Mouse (Mus musculus) heart, embryonic 15.5 days (tissue): ENCODE measurements around the gene Rps6ka1. TPM values are rescaled to one million over a fixed set of nuclear protein-coding genes. Genes with fewer than 3 reads are reported as not detected.
"Not testable (repeated sequence)": the region's sequence is repeated elsewhere in the genome, so short reads cannot be mapped to it uniquely, and the experiment has no call there.

Experiments
- ATAC-seq: fragments of 200-750 bp; cut with Nextera tagmentation; replicated peaks from 2 replicates; pipeline ENCODE4 v1.8.0; 2017; ENCODE audit warnings: low read depth, moderate TSS enrichment; ENCODE audit not compliant: insufficient number of reproducible peaks, insufficient read depth, low FRiP score
- H3K27ac ChIP-seq: fragments of 300-500 bp; sonication (generic); 2 replicates; pipeline ENCODE4 v1.5.1; 2015; ENCODE audit warnings: mild to moderate bottlenecking, inconsistent platforms
- H3K27me3 ChIP-seq: fragments of 300-500 bp; sonication (generic); 2 replicates; pipeline ENCODE4 v1.6.1; 2015; ENCODE audit warnings: inconsistent platforms
- H3K36me3 ChIP-seq: fragments of 300-500 bp; sonication (generic); 2 replicates; pipeline ENCODE4 v1.6.1; 2015; ENCODE audit warnings: mild to moderate bottlenecking, inconsistent platforms
- H3K4me1 ChIP-seq: fragments of 300-500 bp; sonication (generic); replicated peaks from 2 replicates; pipeline ENCODE4 v1.6.1; 2015; ENCODE audit warnings: inconsistent platforms
- H3K4me2 ChIP-seq: fragments of 300-500 bp; sonication (generic); 2 replicates; pipeline ENCODE4 v1.6.1; 2015; ENCODE audit warnings: inconsistent platforms, mild to moderate bottlenecking, moderate library complexity
- H3K4me3 ChIP-seq: fragments of 300-500 bp; sonication (generic); 2 replicates; pipeline ENCODE4 v1.5.1; 2015; ENCODE audit warnings: mild to moderate bottlenecking, inconsistent platforms
- H3K9ac ChIP-seq: fragments of 300-500 bp; sonication (generic); 2 replicates; pipeline ENCODE4 v1.6.1; 2015; ENCODE audit warnings: mild to moderate bottlenecking, inconsistent platforms
- H3K9me3 ChIP-seq: fragments of 300-500 bp; sonication (generic); replicated peaks from 2 replicates; pipeline ENCODE4 v1.6.1; 2016; ENCODE audit warnings: inconsistent platforms
- WGBS: fragments of 180-500 bp; shearing (Covaris S2); methylation state at CpG from one replicate; pipeline ENCODE4 v1.1.7; 2015; ENCODE audit warnings: mixed read lengths; 5-methylcytosine and 5-hydroxymethylcytosine counted together
- polyA plus RNA-seq: library from polyadenylated mRNA; unstranded; fragments of >200 nt; fragmentation: Nextera tagmentation; extraction: Ambion mirVana; gene quantifications from 2 replicates; pipeline ENCODE4 v1.2.1, GENCODE M21; 2015

Rps6ka1 gene
- polyA plus RNA-seq, 1 experiment from 2014 or later: 12.6 TPM

DNA sequence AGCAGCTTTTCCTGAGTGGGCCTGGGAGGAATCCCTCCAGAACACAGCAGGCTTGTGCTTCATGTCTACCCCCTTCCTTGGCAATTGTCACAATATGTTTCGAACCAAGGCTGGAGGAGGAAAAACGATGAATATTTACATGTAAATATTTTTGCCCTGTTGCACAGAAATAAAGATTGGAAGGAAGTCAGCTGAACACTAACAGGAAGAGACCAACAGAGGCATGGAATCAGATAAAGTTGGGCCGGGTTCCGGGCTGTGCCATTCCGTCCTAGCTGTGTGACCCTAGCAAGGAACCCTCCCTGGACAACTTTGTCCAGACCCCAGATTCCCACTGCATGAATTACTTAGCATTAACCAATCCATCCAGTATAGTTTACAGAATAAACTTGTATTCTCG, 20.5 kb upstream of the Rps6ka1 start:
- Histone ChIP-seq H3K27me3 (no peaks in the 10 kb centered on the region), H3K4me2 (no peak overlapping the region), H3K9me3 (no peaks in the 10 kb centered on the region), H3K4me3 (no peak overlapping the region), H3K4me1 (peaks cover 16% of the 10 kb centered on the region), H3K36me3 (no peaks in the 10 kb centered on the region), H3K27ac (no peak overlapping the region), H3K9ac (no peak overlapping the region)
- WGBS: 85% methylated on average over 6 of the region's 6 CpGs
- no peak for ATAC-seq

DNA sequence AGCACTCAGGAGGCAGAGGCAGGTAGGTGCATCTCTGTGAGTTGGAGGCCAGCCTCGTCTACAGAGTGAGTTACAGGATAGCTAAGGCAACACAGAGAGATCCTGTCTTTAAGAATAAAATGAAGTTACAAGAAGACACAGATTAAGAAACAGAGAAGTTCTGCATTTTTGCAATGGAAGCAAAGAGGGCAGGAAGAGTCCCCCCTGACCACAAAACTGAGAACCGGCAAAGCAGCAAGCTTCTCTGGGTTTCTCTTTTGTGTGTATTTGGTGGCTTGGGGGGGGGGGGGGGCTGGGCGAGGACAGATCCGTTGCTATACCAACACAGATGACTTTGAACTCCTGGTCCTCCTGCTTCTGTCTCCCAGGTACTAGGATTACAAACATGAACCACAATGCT, 19.5 kb upstream of the Rps6ka1 start:
- ATAC-seq: no peak
- peaks cover 16% of the 10 kb centered on the region for H3K4me1 ChIP-seq
- no peaks in the 10 kb centered on the region for H3K36me3 ChIP-seq
- peak overlapping the region; percentile 22; the same call in 1 of the 2 replicates for H3K27ac ChIP-seq
- no peak overlapping the region for H3K4me2 ChIP-seq
- no peaks in the 10 kb centered on the region for H3K9me3 ChIP-seq
- whole genome bisulfite sequencing: 64% methylated on average over 4 of the region's 4 CpGs
- no peaks in the 10 kb centered on the region for H3K27me3 ChIP-seq
- H3K9ac ChIP-seq: no peak overlapping the region
- no peak overlapping the region for H3K4me3 ChIP-seq

DNA sequence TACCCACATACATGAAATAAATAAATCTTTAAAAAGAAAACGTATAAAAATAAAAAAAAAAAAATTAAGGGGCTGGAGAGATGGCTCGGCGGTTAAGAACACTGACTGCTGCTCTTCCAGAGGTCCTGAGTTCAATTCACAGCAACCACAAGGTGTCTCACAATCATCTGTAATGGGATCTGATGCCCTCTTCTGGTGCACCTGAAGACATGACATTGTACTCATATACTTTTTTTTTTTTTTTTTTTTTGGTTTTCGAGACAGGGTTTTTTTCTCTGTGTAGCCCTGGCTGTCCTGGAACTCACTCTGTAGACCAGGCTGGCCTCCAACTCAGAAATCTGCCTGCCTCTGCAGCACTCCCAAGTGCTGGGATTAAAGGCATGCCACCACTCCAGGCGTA, 18.7 kb upstream of the Rps6ka1 start:
- peaks cover 16% of the 10 kb centered on the region for H3K4me1 ChIP-seq
- ATAC-seq, H3K27me3 ChIP-seq, H3K9ac ChIP-seq, H3K27ac ChIP-seq, H3K36me3 ChIP-seq, H3K9me3 ChIP-seq, H3K4me3 ChIP-seq, H3K4me2 ChIP-seq: not testable (repeated sequence)
- 86% methylated on average over 5 of the region's 5 CpGs for WGBS

DNA sequence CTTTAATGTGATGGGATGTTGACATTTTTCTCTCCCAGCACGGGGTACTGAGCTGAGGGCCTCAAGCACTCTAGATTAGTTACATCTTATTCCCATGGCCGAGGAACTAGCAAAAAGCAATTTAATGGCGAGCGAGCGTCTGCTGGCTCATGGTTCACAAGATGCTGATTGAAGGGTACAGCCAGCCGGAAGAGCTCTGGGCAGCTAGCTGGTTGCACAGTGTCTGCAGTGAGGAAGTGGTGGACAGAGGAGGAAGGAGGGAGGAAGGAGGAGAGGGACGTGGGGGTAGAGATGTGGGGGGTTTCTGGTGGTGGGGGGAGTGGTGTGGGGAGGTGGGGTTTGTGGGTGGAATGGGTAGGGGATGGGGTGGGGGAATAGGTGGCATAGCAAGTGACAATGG, 17.6 kb upstream of the Rps6ka1 start:
- ATAC-seq: no peak
- Histone ChIP-seq H3K4me1 (peaks cover 10% of the 10 kb centered on the region), H3K36me3 (no peaks in the 10 kb centered on the region), H3K27me3 (no peaks in the 10 kb centered on the region), H3K9ac (no peak overlapping the region), H3K4me3 (no peak overlapping the region), H3K4me2 (no peak overlapping the region), H3K27ac (no peak overlapping the region), H3K9me3 (no peaks in the 10 kb centered on the region)
- WGBS: 70% methylated on average over 7 of the region's 7 CpGs

DNA sequence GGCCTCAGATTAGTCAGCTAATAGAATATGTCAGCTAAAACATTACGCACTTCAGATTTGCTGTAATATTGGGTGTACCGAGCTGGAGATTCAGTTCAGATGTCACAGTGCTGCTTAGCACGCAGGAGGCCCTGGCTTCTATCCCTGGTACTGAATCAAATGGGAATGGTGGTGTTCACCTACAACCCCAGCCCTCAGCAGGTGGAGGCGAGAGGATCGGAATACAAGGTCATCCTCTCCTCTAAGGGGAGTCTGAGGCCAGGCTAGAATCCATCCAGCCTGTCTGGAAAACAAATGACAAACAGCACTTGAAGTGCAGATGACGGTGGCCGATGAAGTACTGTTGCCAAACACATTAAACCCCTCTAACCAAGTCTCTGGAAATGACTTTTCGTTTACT, 16.7 kb upstream of the Rps6ka1 start:
- Histone ChIP-seq H3K9ac (no peak overlapping the region), H3K36me3 (no peaks in the 10 kb centered on the region), H3K4me3 (no peak overlapping the region), H3K4me2 (no peak overlapping the region), H3K27me3 (no peaks in the 10 kb centered on the region), H3K27ac (no peak overlapping the region), H3K9me3 (no peaks in the 10 kb centered on the region), H3K4me1 (peaks cover 6% of the 10 kb centered on the region; the same call in 1 of the 2 replicates)
- 73% methylated on average over 8 of the region's 8 CpGs for WGBS
- no peak for ATAC-seq

DNA sequence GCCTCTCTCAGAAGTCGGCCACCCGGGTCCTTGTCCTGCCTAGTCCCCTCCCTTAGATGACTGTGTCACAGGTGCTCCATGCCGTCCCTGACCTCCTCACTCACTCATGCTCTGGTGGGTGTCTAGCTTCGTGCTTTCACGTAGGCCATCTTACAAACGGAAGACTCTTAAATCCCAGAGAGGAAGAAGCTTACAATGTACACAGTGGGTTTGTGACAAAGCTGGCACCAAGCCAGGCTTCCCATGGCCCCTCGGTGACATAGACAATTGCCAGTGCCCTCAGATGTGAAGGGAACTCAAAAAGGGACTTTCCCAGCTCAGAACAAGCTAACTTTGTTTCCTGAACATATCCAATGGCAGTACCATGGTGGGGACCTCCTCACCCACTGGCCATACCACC, 15.8 kb upstream of the Rps6ka1 start:
- peak overlapping the region; percentile 19; the same call in 1 of the 2 replicates for H3K27ac ChIP-seq
- no peak overlapping the region for H3K4me3 ChIP-seq

DNA sequence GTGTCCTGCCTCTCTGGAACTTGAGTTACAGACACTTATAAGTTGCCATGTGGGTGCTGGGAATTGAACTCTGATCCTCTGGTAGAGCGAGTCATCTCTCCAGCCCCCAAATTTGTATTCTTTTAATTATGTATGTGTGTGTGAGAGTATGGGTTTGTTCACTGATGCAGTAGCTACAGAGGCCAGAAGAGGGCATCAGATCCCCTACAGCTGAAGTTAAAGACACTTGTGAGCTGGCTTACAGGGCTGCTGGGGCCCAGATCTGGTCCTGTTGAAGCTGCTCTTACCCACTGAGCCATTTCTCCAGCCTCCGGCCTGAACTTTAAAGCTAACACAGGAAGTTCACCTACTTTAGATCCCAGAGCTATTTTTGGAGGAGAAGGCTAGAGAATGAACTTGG, 14.9 kb upstream of the Rps6ka1 start:
- no peak for ATAC-seq

More for the DNA sequence above, 15.8 kb upstream of the Rps6ka1 start:
- peak; percentile 18; the same call in 1 of the 2 replicates for ATAC-seq
- Histone ChIP-seq H3K4me1 (peaks cover 9% of the 10 kb centered on the region), H3K27me3 (no peaks in the 10 kb centered on the region), H3K4me2 (no peak overlapping the region), H3K9me3 (no peaks in the 10 kb centered on the region), H3K9ac (no peak overlapping the region), H3K36me3 (no peaks in the 10 kb centered on the region)
- WGBS: 54% methylated on average over 7 of the region's 7 CpGs

DNA sequence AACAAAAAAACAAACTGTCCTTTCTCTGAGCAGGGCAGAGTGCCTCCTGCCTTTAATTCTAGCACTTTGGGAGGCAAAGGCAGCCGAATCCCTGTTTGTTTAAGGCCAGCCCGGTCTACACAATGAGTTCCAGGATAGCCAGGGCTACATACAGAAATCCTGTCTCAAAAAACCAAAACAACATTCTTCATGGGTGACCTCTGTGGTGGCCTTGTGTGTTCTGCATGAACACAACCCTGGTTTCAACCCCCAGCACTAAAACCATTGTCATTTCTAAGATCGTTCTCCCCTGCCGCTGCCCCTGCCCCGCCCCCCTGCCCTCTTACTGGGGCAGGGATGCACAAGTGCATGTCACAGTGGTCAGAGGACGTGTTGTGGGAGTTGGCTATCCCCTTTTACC, 13.3 kb upstream of the Rps6ka1 start:
- Histone ChIP-seq H3K9me3 (no peaks in the 10 kb centered on the region), H3K4me2 (no peak overlapping the region), H3K27me3 (no peaks in the 10 kb centered on the region), H3K4me1 (peaks cover 14% of the 10 kb centered on the region), H3K9ac (no peak overlapping the region), H3K4me3 (no peak overlapping the region), H3K36me3 (no peaks in the 10 kb centered on the region), H3K27ac (no peak overlapping the region)
- 84% methylated on average over 6 of the region's 6 CpGs for WGBS
- no peak for ATAC-seq

More for the DNA sequence above, 14.9 kb upstream of the Rps6ka1 start:
- no peak overlapping the region for H3K9ac ChIP-seq
- H3K27me3 ChIP-seq: no peaks in the 10 kb centered on the region
- 77% methylated on average over 2 of the region's 2 CpGs for WGBS
- H3K27ac ChIP-seq: no peak overlapping the region
- H3K36me3 ChIP-seq: no peaks in the 10 kb centered on the region
- no peak overlapping the region for H3K4me2 ChIP-seq
- H3K4me3 ChIP-seq: no peak overlapping the region
- peaks cover 14% of the 10 kb centered on the region for H3K4me1 ChIP-seq
- H3K9me3 ChIP-seq: no peaks in the 10 kb centered on the region

DNA sequence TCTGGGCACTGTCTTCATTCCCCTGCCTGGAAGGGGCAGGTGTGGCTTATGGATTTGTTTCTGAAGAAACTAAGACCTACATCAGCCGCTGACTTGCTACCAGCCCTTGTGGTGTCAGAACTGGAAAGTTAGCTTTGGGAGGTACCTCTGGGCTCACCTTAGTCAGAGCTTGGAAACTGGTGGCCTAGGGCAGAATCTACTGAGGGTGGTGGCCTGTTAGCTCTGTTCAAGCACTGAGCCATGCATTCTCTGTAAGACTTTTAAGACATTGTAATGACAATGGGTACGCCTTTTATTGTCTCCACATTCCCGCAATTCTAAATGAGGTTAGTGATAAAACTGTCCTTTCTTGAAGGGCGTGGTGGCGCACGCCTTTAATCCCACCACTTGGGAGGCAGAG, 12.8 kb upstream of the Rps6ka1 start:
- no peak for ATAC-seq
- Histone ChIP-seq H3K36me3 (no peaks in the 10 kb centered on the region), H3K4me2 (no peak overlapping the region), H3K9me3 (no peaks in the 10 kb centered on the region), H3K4me1 (peaks cover 14% of the 10 kb centered on the region), H3K4me3 (no peak overlapping the region), H3K27me3 (no peaks in the 10 kb centered on the region), H3K27ac (no peak overlapping the region), H3K9ac (no peak overlapping the region)
- WGBS: 88% methylated on average over 6 of the region's 6 CpGs

DNA sequence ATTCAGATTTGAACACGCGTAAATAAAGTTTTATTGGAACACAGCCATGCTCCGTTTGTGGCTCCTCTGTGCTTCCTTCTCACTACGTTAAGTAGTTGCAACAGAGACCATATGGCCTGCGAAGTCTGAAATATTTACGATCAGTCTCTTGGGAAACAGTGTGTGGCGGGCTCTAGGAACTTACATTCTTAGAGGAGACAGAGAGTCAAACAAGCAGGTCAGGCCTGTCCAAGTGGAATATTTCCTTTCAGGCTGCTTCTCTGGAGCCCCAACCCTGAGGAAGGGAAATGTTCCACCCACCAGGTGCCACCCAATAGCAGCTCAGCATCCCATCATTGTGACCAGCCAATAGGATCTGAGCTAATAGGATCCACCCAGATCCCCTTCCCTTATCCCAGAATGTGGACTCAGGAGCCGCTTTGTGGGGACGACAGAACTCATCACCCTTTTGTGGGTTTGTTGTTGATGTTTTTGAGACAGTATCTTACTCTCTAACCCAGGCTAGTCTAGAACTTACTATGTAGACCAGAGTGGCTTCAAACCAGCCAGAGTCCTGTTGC, 11.7 kb upstream of the Rps6ka1 start:
- H3K9ac ChIP-seq: no peak overlapping the region
- no peaks in the 10 kb centered on the region for H3K27me3 ChIP-seq
- H3K27ac ChIP-seq: no peak overlapping the region
- H3K4me3 ChIP-seq: no peak overlapping the region
- no peaks in the 10 kb centered on the region for H3K36me3 ChIP-seq
- H3K4me1 ChIP-seq: peaks cover 14% of the 10 kb centered on the region
- no peak for ATAC-seq
- H3K4me2 ChIP-seq: no peak overlapping the region
- no peaks in the 10 kb centered on the region for H3K9me3 ChIP-seq
- WGBS: 70% methylated on average over 9 of the region's 9 CpGs

DNA sequence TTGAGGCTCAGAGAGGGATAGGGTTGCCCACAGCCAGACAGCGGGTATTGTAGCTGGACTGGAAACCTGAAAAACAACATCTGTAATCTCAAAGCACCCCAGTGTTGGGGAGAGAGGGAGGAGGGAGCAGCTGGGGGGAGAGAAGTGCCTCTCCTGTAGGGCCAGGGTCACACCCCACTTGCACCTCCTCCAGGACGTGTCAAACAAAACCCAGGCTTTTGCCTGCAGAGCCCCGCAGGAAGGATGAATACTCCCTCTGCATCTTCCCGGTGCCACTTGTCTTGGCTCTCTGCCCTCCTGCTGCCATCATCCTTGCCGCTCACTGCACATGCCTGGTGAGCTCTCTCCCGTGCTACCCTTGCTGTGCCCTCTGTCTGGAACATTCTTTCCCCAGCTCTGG, 10.6 kb upstream of the Rps6ka1 start:
- Histone ChIP-seq H3K9ac (no peak overlapping the region), H3K9me3 (no peaks in the 10 kb centered on the region), H3K4me2 (no peak overlapping the region), H3K4me1 (peaks cover 8% of the 10 kb centered on the region), H3K27me3 (no peaks in the 10 kb centered on the region), H3K36me3 (no peaks in the 10 kb centered on the region), H3K4me3 (no peak overlapping the region), H3K27ac (no peak overlapping the region)
- 28% methylated on average over 6 of the region's 6 CpGs for WGBS
- no peak for ATAC-seq

DNA sequence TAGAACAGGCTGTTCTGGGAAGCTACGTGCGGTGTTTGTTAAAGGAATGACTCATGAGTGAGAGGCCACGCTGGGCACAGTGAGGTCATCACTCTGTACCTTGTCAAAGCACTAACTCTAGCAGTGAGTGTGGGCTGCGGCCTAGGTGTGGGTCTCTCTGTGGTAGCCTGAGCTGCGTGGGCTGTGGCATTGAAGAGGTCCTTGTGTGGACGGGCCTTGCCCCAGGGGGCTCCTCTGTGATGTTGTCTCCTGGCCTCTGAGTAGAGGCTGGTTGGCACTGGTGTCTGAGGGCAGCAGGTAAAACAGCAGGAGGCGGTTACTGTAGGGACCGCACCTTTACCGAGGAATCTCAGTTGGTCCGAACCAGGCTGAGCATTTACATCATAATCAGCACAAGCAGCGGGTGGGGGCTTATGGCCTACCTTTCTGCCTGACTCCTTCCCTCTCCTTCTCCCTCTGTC, 9.9 kb upstream of the Rps6ka1 start:
- Histone ChIP-seq H3K4me3 (no peak overlapping the region), H3K36me3 (no peaks in the 10 kb centered on the region), H3K27me3 (no peaks in the 10 kb centered on the region), H3K9ac (no peak overlapping the region), H3K27ac (no peak overlapping the region), H3K9me3 (no peaks in the 10 kb centered on the region), H3K4me1 (peaks cover 8% of the 10 kb centered on the region), H3K4me2 (no peak overlapping the region)
- 67% methylated on average over 11 of the region's 11 CpGs for WGBS
- ATAC-seq: no peak
